Mouse (Mus musculus) ES-E14 (cell line): ENCODE results near the gene Stmnd1. TPM values are rescaled to one million over a fixed set of nuclear protein-coding genes. Genes with fewer than 3 reads are reported as not detected.

Source experiments
- DNase-seq: peaks from one replicate; pipeline ENCODE4 v3.0.0-alpha.2; 2013; ENCODE audit warnings: low read depth, low spot score
- H3K27ac ChIP-seq: 2 replicates; pipeline ENCODE4 v1.5.1; 2012; ENCODE audit warnings: low read depth, mild to moderate bottlenecking, low read length, moderate library complexity, mixed read lengths; ENCODE audit not compliant: poor library complexity, insufficient read depth, severe bottlenecking
- H3K36me3 ChIP-seq: 2 replicates; pipeline ENCODE4 v1.6.1; 2012; ENCODE audit warnings: mild to moderate bottlenecking, low read length, moderate library complexity, mixed read lengths; ENCODE audit not compliant: control insufficient read depth, poor library complexity, insufficient read depth, severe bottlenecking
- H3K4me1 ChIP-seq, 2 experiments: fragments of 150-350 bp in 1 of 2; sonication (generic) in 1 of 2; 2 replicates each; pipeline ENCODE4 v1.6.1; 2012; ENCODE audit warnings: low read length in 2 of 2, mild to moderate bottlenecking in 1 of 2, mixed read lengths in 1 of 2; ENCODE audit not compliant: control insufficient read depth in 2 of 2, insufficient read depth in 2 of 2, poor library complexity in 1 of 2
- H3K4me3 ChIP-seq, 2 experiments: fragments of 150-350 bp in 1 of 2; sonication (generic) in 1 of 2; 2 replicates each; pipeline ENCODE4 v1.5.1; 2012; ENCODE audit warnings: low read length in 2 of 2, low read depth in 1 of 2, mild to moderate bottlenecking in 1 of 2, mixed read lengths in 1 of 2; ENCODE audit not compliant: insufficient read depth in 1 of 2, poor library complexity in 1 of 2, severe bottlenecking in 1 of 2
- H3K9ac ChIP-seq: 2 replicates; pipeline ENCODE4 v1.6.1; 2012; ENCODE audit warnings: low read depth, mild to moderate bottlenecking, low read length, mixed read lengths; ENCODE audit not compliant: poor library complexity, insufficient read depth, severe bottlenecking
- H3K9me3 ChIP-seq: fragments of 150-350 bp; sonication (generic); 2 replicates; pipeline ENCODE4 v1.6.1; 2012; ENCODE audit warnings: low read depth, mild to moderate bottlenecking, low read length; ENCODE audit not compliant: control insufficient read depth, insufficient read depth
- CHD2 ChIP-seq: IDR thresholded peaks from 2 replicates; pipeline ENCODE4 v1.6.1; 2014; ENCODE audit warnings: mild to moderate bottlenecking, low read depth, low read length, inconsistent platforms
- HCFC1 ChIP-seq: IDR thresholded peaks from 2 replicates; pipeline ENCODE4 v1.6.1; 2012; ENCODE audit warnings: low read length, inconsistent platforms, borderline replicate concordance; ENCODE audit not compliant: insufficient read depth
- MAFK ChIP-seq: IDR thresholded peaks from 2 replicates; pipeline ENCODE4 v1.6.1; 2014; ENCODE audit warnings: mild to moderate bottlenecking, low read depth, low read length, inconsistent platforms; ENCODE audit not compliant: insufficient read depth
- ZC3H11A ChIP-seq: IDR thresholded peaks from 2 replicates; pipeline ENCODE4 v1.6.1; 2012; ENCODE audit warnings: low read depth, mild to moderate bottlenecking, inconsistent platforms, low read length, borderline replicate concordance
- ZNF384 ChIP-seq: IDR thresholded peaks from 2 replicates; pipeline ENCODE4 v1.6.1; 2012; ENCODE audit warnings: low read depth, low read length, inconsistent platforms
- in situ Hi-C, 2 experiments: fragments of 600-800 bp; cut with MboI; formaldehyde crosslinking; loops; one replicate each; pipeline ENCODE4 v1.15.1; 2025; ENCODE audit warnings: low sequenced_read_pairs in 2 of 2, inconsistent platforms in 1 of 2; ENCODE audit not compliant: unreplicated experiment in 2 of 2
- total RNA-seq: library from RNA; depleted of rRNA; stranded (reverse); fragments of 300-350 nt; gene quantifications from 2 replicates; pipeline ENCODE4 v1.2.3, GENCODE M21; 2012

Gene Stmnd1
- total RNA-seq, 1 experiment: not detected

DNA sequence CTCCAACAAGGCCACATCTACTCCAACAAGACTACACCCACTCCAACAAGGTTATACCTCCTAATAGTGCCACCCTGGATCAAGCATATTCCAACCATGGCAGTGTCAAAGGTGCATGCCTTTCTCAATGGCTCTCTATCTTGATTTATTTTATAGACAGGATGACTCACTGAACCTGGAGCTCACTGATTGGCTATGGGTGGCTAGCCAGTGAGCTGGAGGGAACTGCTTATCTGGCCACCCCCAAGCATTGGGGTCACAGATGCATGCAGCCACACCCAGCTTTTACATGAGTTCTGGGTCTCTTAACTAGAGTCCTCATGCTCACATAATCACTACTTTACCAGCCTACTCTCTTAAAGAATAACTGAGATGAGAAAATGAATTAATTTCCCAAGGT is 5.7 kb upstream of the Stmnd1 start:
- no peak overlapping the region for H3K9ac ChIP-seq
- H3K4me3 ChIP-seq: no peak overlapping the region
- no peak for DNase-seq
- peaks cover 0 to 2% of the 10 kb centered on the region in 2 experiments; a peak in 1 of 4 replicates for H3K4me1 ChIP-seq
- no peaks in the 10 kb centered on the region for H3K36me3 ChIP-seq
- in situ Hi-C loops: no loop called here
- H3K27ac ChIP-seq: no peak overlapping the region
- no peaks in the 10 kb centered on the region; the same call in 1 of the 2 replicates for H3K9me3 ChIP-seq
- TF ChIP-seq ZC3H11A (no peak), CHD2 (no peak)

DNA sequence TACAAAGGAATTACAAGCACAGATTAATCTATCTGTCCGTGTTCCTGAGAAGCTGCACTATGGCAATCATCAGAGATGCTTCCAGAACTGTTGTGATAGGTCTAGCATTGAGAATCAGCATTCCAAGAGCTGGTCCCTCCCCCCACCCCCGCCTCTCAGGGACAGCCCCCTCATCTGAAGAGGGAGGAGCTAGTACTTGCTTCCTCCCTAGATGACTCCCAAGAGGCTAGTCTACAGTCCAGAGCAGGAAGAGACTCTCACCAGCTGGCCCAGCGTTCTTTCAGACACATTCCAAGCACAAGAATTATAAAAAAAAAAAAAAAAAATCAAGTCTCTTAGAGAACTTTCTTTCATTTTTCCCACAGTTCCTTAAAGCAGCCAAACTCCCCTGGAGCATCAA is 5.2 kb upstream of the Stmnd1 start:
- H3K27ac ChIP-seq: no peak overlapping the region
- H3K9me3 ChIP-seq: no peaks in the 10 kb centered on the region; the same call in 1 of the 2 replicates
- H3K4me3 ChIP-seq: no peak overlapping the region
- TF ChIP-seq MAFK (no peak), HCFC1 (no peak), ZNF384 (no peak), CHD2 (no peak), ZC3H11A (no peak)
- H3K9ac ChIP-seq: no peak overlapping the region
- H3K36me3 ChIP-seq: no peaks in the 10 kb centered on the region
- in situ Hi-C loops: no loop called here
- H3K4me1 ChIP-seq: peaks cover 0 to 2% of the 10 kb centered on the region in 2 experiments; a peak in 1 of 4 replicates
- DNase-seq: no peak

DNA sequence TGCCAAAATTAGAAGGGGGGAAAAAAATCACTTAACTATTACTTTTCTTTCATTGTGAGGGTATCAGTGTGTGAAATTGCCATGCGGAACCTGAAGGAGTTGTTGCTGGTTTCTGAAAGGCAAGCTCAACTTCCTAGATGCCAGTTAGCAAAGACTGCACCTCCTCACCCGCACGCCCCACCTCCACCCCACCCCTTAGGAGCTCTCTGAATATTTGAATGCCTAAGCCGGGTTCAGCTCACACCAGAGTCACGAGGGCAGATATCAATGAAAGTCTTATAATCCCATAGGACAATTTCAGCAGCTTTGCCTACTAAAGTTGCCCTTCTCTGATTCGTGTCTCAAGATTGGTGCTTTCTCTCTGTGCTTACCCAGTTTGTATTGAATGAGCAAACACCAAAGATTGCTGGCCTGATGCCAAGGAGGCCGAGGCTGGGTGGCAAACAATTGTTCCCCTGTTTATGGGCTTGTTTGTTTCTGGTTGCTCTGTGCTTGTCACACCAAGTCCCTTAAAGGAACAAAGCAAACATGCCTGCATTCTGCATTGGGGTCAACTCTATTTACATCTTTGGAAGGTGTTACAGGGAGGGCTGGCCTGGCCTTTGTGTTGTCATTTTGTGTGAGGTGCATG is 4.6 kb upstream of the Stmnd1 start:
- no peak overlapping the region for H3K9ac ChIP-seq
- TF ChIP-seq CHD2 (no peak), ZC3H11A (no peak), MAFK (no peak), ZNF384 (no peak), HCFC1 (no peak)
- H3K4me1 ChIP-seq: peaks cover 0 to 2% of the 10 kb centered on the region in 2 experiments; a peak in 1 of 4 replicates
- no peak for DNase-seq
- no peaks in the 10 kb centered on the region; the same call in 1 of the 2 replicates for H3K9me3 ChIP-seq
- H3K4me3 ChIP-seq: no peak overlapping the region
- in situ Hi-C loops: no loop called here
- no peaks in the 10 kb centered on the region for H3K36me3 ChIP-seq
- no peak overlapping the region for H3K27ac ChIP-seq

DNA sequence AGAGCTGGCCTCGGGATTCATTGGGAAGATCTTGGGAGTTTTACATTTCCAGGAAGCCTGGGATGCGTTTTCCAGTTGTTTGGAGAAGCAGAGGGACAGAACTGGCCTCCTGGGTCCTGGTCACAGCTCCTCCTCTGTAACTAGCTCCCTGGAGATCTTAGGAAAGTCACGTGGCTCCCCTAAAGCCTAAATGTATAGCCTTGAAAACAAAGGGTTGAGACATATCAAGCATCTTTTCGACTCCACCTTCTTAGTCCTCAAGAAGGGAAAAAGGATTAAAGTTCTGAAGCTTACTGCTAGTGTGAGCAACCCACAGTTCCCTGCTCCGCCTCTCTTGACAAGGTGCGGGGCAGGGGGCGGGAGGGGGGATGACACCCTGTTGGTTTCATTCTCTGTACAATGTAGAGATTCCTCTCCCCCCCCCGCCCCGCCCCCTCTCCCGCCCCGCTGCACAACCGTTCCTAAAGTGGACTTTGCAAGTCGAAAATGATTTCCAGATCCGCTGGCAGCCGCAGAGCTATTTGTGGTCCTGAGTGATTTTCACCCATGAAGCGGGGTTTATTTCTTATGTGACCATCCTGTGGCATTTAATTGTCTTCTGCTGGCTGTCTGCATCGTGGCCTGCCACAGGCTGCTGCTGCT is 589 bp upstream of the Stmnd1 start:
- Histone ChIP-seq H3K36me3 (no peaks in the 10 kb centered on the region), H3K4me3 (no peak overlapping the region), H3K9me3 (no peaks in the 10 kb centered on the region; the same call in 1 of the 2 replicates), H3K9ac (no peak overlapping the region), H3K4me1 (peaks cover 0 to 2% of the 10 kb centered on the region in 2 experiments; a peak in 1 of 4 replicates), H3K27ac (no peak overlapping the region)
- DNase-seq: no peak
- in situ Hi-C loops: no loop called here
- TF ChIP-seq CHD2: no peak
- TF ChIP-seq ZC3H11A: no peak
- no peak for TF ChIP-seq MAFK
- no peak for TF ChIP-seq ZNF384
- no peak for TF ChIP-seq HCFC1
